Mouse (Mus musculus) erythroblast, adult 5-6 weeks (primary cell): ENCODE results near the gene Cwc25. TPM values are rescaled to one million over a fixed set of nuclear protein-coding genes. Genes with fewer than 3 reads are reported as not detected.
A peak's percentile ranks its signal among the peaks of the same experiment; 100 is the strongest.

Experiments
- ATAC-seq: replicated peaks from 2 replicates; pipeline ENCODE4 v1.8.0; 2016; ENCODE audit warnings: moderate number of reproducible peaks, mild to moderate bottlenecking, moderate TSS enrichment, inconsistent platforms; ENCODE audit not compliant: poor library complexity, low FRiP score, severe bottlenecking
- total RNA-seq, 2 experiments: library from RNA; stranded (forward) in 1 of 2; stranded (reverse) in 1 of 2; fragments of 150-400 nt in 1 of 2; fragments of 200-764, 138-1000 nt in 1 of 2; gene quantifications; 2 replicates each; pipeline versions ENCODE4 v1.2.3 to v1.2.4; 2015 to 2017; ENCODE audit warnings: low replicate concordance in 2 of 2

The Cwc25 gene
- total RNA-seq, 2 experiments from 2014 or later: 8.9 to 15.4 TPM

- ATAC-seq: peak; percentile 12; the same call in 1 of the 2 replicates
Observed at GRCm38 (mm10) chr11:97702393-97702745, 64.0 kb downstream of the Cwc25 start.

GRCm38 (mm10) chr11:97701581-97702392 lies 64.6 kb downstream of the Cwc25 start:
- no peak for ATAC-seq

GRCm38 (mm10) chr11:97700746-97701580 lies 65.4 kb downstream of the Cwc25 start:
- no peak for ATAC-seq

- ATAC-seq: no peak
Observed at GRCm38 (mm10) chr11:97700003-97700745, 66.2 kb downstream of the Cwc25 start, which contains the start of gene Pcgf2. Gene Pcgf2 (minus strand): TSS chr11:97700497.

GRCm38 (mm10) chr11:97699626-97700002 lies 66.7 kb downstream of the Cwc25 start:
- no peak for ATAC-seq

GRCm38 (mm10) chr11:97698741-97699611 lies 67.4 kb downstream of the Cwc25 start:
- no peak for ATAC-seq

GRCm38 (mm10) chr11:97697891-97698529 lies 68.3 kb downstream of the Cwc25 start:
- ATAC-seq: no peak

- no peak for ATAC-seq
Observed at GRCm38 (mm10) chr11:97697199-97697890, 69.0 kb downstream of the Cwc25 start.

GRCm38 (mm10) chr11:97696669-97697068 lies 69.7 kb downstream of the Cwc25 start:
- ATAC-seq: no peak

GRCm38 (mm10) chr11:97695712-97696401 lies 70.5 kb downstream of the Cwc25 start:
- no peak for ATAC-seq

Other genes with a start within 250 kb of the Cwc25 start
- gene Srcin1, start 190.4 kb downstream of the Cwc25 start, total RNA-seq (2015; ENCODE audit: low replicate concordance): not detected in 2 replicates
- not detected in 2 replicates for gene Srcin1, start 190.4 kb downstream of the Cwc25 start, total RNA-seq (2017; ENCODE audit: low replicate concordance)
- gene Epop, start 136.9 kb downstream of the Cwc25 start, total RNA-seq (2015; ENCODE audit: low replicate concordance): 0.58 TPM in 1 of 2 replicates, not detected in the other
- gene Epop, start 136.9 kb downstream of the Cwc25 start, total RNA-seq (2017; ENCODE audit: low replicate concordance): not detected in 2 replicates
- gene Mllt6, start 103.1 kb downstream of the Cwc25 start, total RNA-seq (2015; ENCODE audit: low replicate concordance): 1.2 and 1.9 TPM in 2 replicates
- gene Mllt6, start 103.1 kb downstream of the Cwc25 start, total RNA-seq (2017; ENCODE audit: low replicate concordance): 1.5 and 3.9 TPM in 2 replicates
- gene Cisd3, start 80.7 kb downstream of the Cwc25 start, total RNA-seq (2015; ENCODE audit: low replicate concordance): 2.3 TPM in 1 of 2 replicates, not detected in the other
- gene Cisd3, start 80.7 kb downstream of the Cwc25 start, total RNA-seq (2017; ENCODE audit: low replicate concordance): 1.7 TPM in 1 of 2 replicates, not detected in the other
- 0.77 TPM in 1 of 2 replicates, not detected in the other for gene Pcgf2, start 66.1 kb downstream of the Cwc25 start, total RNA-seq (2015; ENCODE audit: low replicate concordance)
- not detected in 2 replicates for gene Pcgf2, start 66.1 kb downstream of the Cwc25 start, total RNA-seq (2017; ENCODE audit: low replicate concordance)
- gene Psmb3, start 63.2 kb downstream of the Cwc25 start, total RNA-seq (2015; ENCODE audit: low replicate concordance): 32.4 and 40.3 TPM in 2 replicates
- gene Psmb3, start 63.2 kb downstream of the Cwc25 start, total RNA-seq (2017; ENCODE audit: low replicate concordance): 37.0 and 48.2 TPM in 2 replicates
- 3.3 and 4.0 TPM in 2 replicates for gene Pip4k2b, start 21.9 kb downstream of the Cwc25 start, total RNA-seq (2015; ENCODE audit: low replicate concordance)
- 3.6 and 4.5 TPM in 2 replicates for gene Pip4k2b, start 21.9 kb downstream of the Cwc25 start, total RNA-seq (2017; ENCODE audit: low replicate concordance)
- not detected in 2 replicates for gene 1700001P01Rik, start 9.4 kb upstream of the Cwc25 start, total RNA-seq (2015; ENCODE audit: low replicate concordance)
- gene 1700001P01Rik, start 9.4 kb upstream of the Cwc25 start, total RNA-seq (2017; ENCODE audit: low replicate concordance): not detected in 2 replicates
- 241 and 306 TPM in 2 replicates for gene Rpl23, start 15.9 kb upstream of the Cwc25 start, total RNA-seq (2015; ENCODE audit: low replicate concordance)
- 280 and 382 TPM in 2 replicates for gene Rpl23, start 15.9 kb upstream of the Cwc25 start, total RNA-seq (2017; ENCODE audit: low replicate concordance)
- 31.8 and 54.8 TPM in 2 replicates for gene Lasp1, start 32.4 kb upstream of the Cwc25 start, total RNA-seq (2015; ENCODE audit: low replicate concordance)
- gene Lasp1, start 32.4 kb upstream of the Cwc25 start, total RNA-seq (2017; ENCODE audit: low replicate concordance): 28.4 and 129 TPM in 2 replicates
- gene B230217C12Rik, start 74.2 kb upstream of the Cwc25 start, total RNA-seq (2015; ENCODE audit: low replicate concordance): 2.1 TPM in 1 of 2 replicates, not detected in the other
- not detected in 2 replicates for gene B230217C12Rik, start 74.2 kb upstream of the Cwc25 start, total RNA-seq (2017; ENCODE audit: low replicate concordance)
- gene Fbxo47, start 117.6 kb upstream of the Cwc25 start, total RNA-seq (2015; ENCODE audit: low replicate concordance): not detected in 2 replicates
- gene Fbxo47, start 117.6 kb upstream of the Cwc25 start, total RNA-seq (2017; ENCODE audit: low replicate concordance): 0.84 and 0.85 TPM in 2 replicates
- gene Plxdc1, start 219.9 kb upstream of the Cwc25 start, total RNA-seq (2015; ENCODE audit: low replicate concordance): 2.1 TPM in 1 of 2 replicates, not detected in the other
- 1.0 and 1.8 TPM in 2 replicates for gene Plxdc1, start 219.9 kb upstream of the Cwc25 start, total RNA-seq (2017; ENCODE audit: low replicate concordance)
- 0.96 and 5.9 TPM in 2 replicates for gene Arl5c, start 229.6 kb upstream of the Cwc25 start, total RNA-seq (2015; ENCODE audit: low replicate concordance)
- 1.5 and 2.6 TPM in 2 replicates for gene Arl5c, start 229.6 kb upstream of the Cwc25 start, total RNA-seq (2017; ENCODE audit: low replicate concordance)